Comparison of ENCODE assay signal across 28 mouse cellular contexts in genomic region chr5:148680341-148680740, GRCm38 (mm10).
DNase-seq lines count a peak whose midpoint lies in the region; ATAC-seq and TF ChIP-seq lines count a peak whose summit lies in the region.
"Had no signal": no experiment of that assay in that cellular context is flagged by ENCODE, and none has a peak within 500 bp of the region (broad histone marks: within the 10 kb centered on the region; RNA-seq: fewer than 3 reads in every experiment).

No protein-coding gene starts in this region.

- TF ChIP-seq EP300 in liver, postnatal 0 days (IDR thresholded peaks at IDR 0.05; ENCODE audit: low read depth) = no peak

- TF ChIP-seq CTCF in liver, postnatal 0 days (IDR thresholded peaks at IDR 0.05; ENCODE audit: low read depth) = no peak

- no peak overlapping the region for H3K27ac ChIP-seq in liver, embryonic 12.5 days
- H3K27ac ChIP-seq in liver, postnatal 0 days (ENCODE audit: low read depth) = no peak overlapping the region
- no peak overlapping the region for H3K27ac ChIP-seq in hindbrain, embryonic 10.5 days
- H3K27ac ChIP-seq: embryonic facial prominence, embryonic 15.5 days; forebrain, embryonic 12.5 days; kidney, postnatal 0 days; limb, embryonic 10.5 days; limb, embryonic 15.5 days; macrophage; midbrain, embryonic 13.5 days had no signal

- peaks cover 24% of the 10 kb centered on the region for H3K4me1 ChIP-seq in liver, embryonic 12.5 days
- peaks cover 2% of the 10 kb centered on the region; the same call in 1 of the 2 replicates for H3K4me1 ChIP-seq in liver, postnatal 0 days (ENCODE audit: insufficient read depth)
- no peaks in the 10 kb centered on the region for H3K4me1 ChIP-seq in hindbrain, embryonic 10.5 days (replicated peaks)
- H3K4me1 ChIP-seq: embryonic facial prominence, embryonic 15.5 days; forebrain, embryonic 12.5 days; limb, embryonic 10.5 days; midbrain, embryonic 13.5 days had no signal

- no peaks in the 10 kb centered on the region for H3K27me3 ChIP-seq in liver, embryonic 12.5 days (replicated peaks)
- no peaks in the 10 kb centered on the region for H3K27me3 ChIP-seq in liver, postnatal 0 days (ENCODE audit: insufficient read depth, low read length)
- no peaks in the 10 kb centered on the region for H3K27me3 ChIP-seq in hindbrain, embryonic 10.5 days (ENCODE audit: insufficient read depth, poor library complexity, severe bottlenecking)
- H3K27me3 ChIP-seq: embryonic facial prominence, embryonic 15.5 days; forebrain, embryonic 12.5 days; limb, embryonic 15.5 days; midbrain, embryonic 13.5 days had no signal

- no peak overlapping the region for H3K4me2 ChIP-seq in liver, embryonic 12.5 days
- H3K4me2 ChIP-seq in liver, postnatal 0 days (ENCODE audit: low read depth, low read length) = no peak overlapping the region
- H3K4me2 ChIP-seq: embryonic facial prominence, embryonic 15.5 days; forebrain, embryonic 12.5 days; limb, embryonic 15.5 days; midbrain, embryonic 13.5 days had no signal

- no peak for DNase-seq in liver, postnatal 0 days
- peak; percentile 72 for DNase-seq in ZHBTc4 (ENCODE audit: low read depth, low spot score)
- DNase-seq in T-cell, adult 2 months (ENCODE audit: low spot score) = no peak
- no peak for DNase-seq in hindbrain, embryonic 10.5 days (ENCODE audit: low spot score)
- no peak for DNase-seq in spleen, postnatal 36 days (ENCODE audit: low spot score in 2 of 2)
- DNase-seq: adrenal gland, postnatal 14 days; cerebellum, adult 11 months; cerebellum, adult 9-10 months; embryo, embryonic 11 days; gastrocnemius, postnatal 10 days; heart, postnatal 14 days; kidney, adult 8-10 months; kidney, postnatal 4 days; layer of hippocampus, postnatal 36 days; lung, adult 2 months; lung, postnatal 10 days; spleen, adult 18-20 months had no signal

- no peak overlapping the region for H3K9ac ChIP-seq in liver, embryonic 12.5 days
- no peak overlapping the region for H3K9ac ChIP-seq in liver, postnatal 0 days (replicated peaks)
- H3K9ac ChIP-seq: embryonic facial prominence, embryonic 15.5 days; forebrain, embryonic 12.5 days; limb, embryonic 15.5 days; midbrain, embryonic 13.5 days had no signal

- no peak overlapping the region for H3K4me3 ChIP-seq in liver, embryonic 12.5 days
- no peak overlapping the region for H3K4me3 ChIP-seq in liver, postnatal 0 days (ENCODE audit: low read depth, low read length)
- no peak overlapping the region for H3K4me3 ChIP-seq in hindbrain, embryonic 10.5 days
- H3K4me3 ChIP-seq: embryonic facial prominence, embryonic 15.5 days; forebrain, embryonic 12.5 days; limb, embryonic 10.5 days; limb, embryonic 15.5 days; midbrain, embryonic 13.5 days had no signal

- no peaks in the 10 kb centered on the region for H3K36me3 ChIP-seq in liver, embryonic 12.5 days
- no peaks in the 10 kb centered on the region for H3K36me3 ChIP-seq in liver, postnatal 0 days (replicated peaks; ENCODE audit: insufficient read depth, low read length)
- H3K36me3 ChIP-seq in hindbrain, embryonic 10.5 days = no peaks in the 10 kb centered on the region
- H3K36me3 ChIP-seq: embryonic facial prominence, embryonic 15.5 days; forebrain, embryonic 12.5 days; limb, embryonic 10.5 days; limb, embryonic 15.5 days; midbrain, embryonic 13.5 days had no signal

- peak; percentile 61 for ATAC-seq in liver, embryonic 12.5 days
- ATAC-seq in liver, postnatal 0 days = no peak
- ATAC-seq in monocyte, adult 5-6 weeks (replicated peaks; ENCODE audit: insufficient number of reproducible peaks, low FRiP score, low TSS enrichment, poor library complexity, severe bottlenecking) = 0 out of 2 replicates have a peak, but pooled peaks have one; percentile 37
- ATAC-seq: hindbrain, embryonic 16.5 days; intestine, embryonic 16.5 days; midbrain, embryonic 13.5 days had no signal

- no peaks in the 10 kb centered on the region; the same call in 1 of the 2 replicates for H3K9me3 ChIP-seq in liver, embryonic 12.5 days (replicated peaks)
- H3K9me3 ChIP-seq in liver, postnatal 0 days (ENCODE audit: low read length) = no peaks in the 10 kb centered on the region
- 0 out of 2 replicates have a peak, but pooled peaks cover 2% of the 10 kb centered on the region for H3K9me3 ChIP-seq in hindbrain, embryonic 10.5 days
- H3K9me3 ChIP-seq: forebrain, embryonic 12.5 days; limb, embryonic 10.5 days; limb, embryonic 15.5 days had no signal

- 62% methylated on average over 5 of the region's 5 CpGs for WGBS in liver, embryonic 12.5 days (ENCODE audit: insufficient replicate concordance)
- 70% methylated on average over 5 of the region's 5 CpGs for WGBS in liver, postnatal 0 days (ENCODE audit: insufficient replicate concordance)
- WGBS in hindbrain, embryonic 10.5 days = 84% methylated on average over 5 of the region's 5 CpGs
